Mouse (Mus musculus) right cerebral cortex, adult 18-20 months (tissue): ENCODE data around the gene Rpl35.

Experiments
- DNase-seq: peaks from one replicate; pipeline ENCODE4 v3.0.0; 2022; ENCODE audit warnings: mixed read lengths

Gene Rpl35

DNA sequence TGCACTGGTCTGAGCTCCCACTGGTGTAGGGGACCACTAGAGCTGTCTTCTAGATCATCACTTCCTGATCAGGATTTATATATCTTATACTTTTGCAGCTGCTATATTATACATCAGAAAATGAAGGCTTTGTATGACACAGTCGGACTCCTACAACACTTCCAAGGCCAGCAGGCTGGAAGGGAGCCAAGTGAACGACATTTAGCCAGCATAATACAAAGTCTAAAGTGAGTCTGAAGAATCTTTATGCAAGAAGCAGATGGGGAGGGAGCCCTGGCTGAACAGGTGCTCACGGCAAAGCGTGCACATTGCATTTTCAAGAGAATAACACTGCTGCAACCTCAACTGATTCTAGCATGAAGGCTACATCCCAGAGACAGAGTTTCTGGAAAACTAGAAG is 13.0 kb downstream of the Rpl35 start:
- DNase-seq, result no peak

DNA sequence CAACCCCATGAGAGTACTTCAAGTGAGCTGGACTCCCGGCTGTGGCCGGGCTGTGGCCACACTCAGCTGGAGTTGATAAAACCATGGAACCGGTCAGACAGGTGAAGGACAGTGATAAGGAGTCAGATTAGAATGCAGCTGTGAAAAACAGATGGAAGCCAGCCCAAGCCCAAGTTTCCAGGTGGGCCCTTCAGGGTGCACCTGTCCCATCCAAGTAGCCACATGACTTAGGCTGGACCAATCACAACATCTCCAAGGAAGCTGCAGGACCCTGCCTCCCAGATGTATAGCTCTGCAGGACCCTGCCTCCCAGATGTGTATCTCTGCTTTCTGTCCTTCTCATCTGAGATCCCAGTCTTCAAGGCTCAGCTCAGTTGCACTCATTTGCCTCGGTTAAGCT is 13.4 kb downstream of the Rpl35 start:
- no peak for DNase-seq

DNA sequence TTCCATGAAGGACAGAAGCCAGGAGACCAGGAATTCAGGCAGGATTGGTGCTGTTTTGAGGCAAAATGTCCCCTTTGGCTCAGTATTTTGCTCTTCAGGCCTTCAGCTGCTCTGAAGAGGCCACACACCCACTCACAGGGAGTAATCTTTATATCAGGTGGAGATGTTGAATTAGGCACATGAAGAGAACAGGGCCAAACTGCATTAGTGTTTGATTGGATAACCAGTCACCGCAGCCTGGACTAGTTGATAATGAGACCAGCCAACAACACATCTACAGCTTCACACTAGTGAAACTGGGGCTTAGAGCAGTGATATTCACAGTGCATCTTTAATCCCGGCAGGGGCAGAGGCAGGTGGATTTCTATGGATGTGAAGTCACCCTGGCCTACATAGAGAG is 16.5 kb downstream of the Rpl35 start:
- DNase-seq, result no peak

DNA sequence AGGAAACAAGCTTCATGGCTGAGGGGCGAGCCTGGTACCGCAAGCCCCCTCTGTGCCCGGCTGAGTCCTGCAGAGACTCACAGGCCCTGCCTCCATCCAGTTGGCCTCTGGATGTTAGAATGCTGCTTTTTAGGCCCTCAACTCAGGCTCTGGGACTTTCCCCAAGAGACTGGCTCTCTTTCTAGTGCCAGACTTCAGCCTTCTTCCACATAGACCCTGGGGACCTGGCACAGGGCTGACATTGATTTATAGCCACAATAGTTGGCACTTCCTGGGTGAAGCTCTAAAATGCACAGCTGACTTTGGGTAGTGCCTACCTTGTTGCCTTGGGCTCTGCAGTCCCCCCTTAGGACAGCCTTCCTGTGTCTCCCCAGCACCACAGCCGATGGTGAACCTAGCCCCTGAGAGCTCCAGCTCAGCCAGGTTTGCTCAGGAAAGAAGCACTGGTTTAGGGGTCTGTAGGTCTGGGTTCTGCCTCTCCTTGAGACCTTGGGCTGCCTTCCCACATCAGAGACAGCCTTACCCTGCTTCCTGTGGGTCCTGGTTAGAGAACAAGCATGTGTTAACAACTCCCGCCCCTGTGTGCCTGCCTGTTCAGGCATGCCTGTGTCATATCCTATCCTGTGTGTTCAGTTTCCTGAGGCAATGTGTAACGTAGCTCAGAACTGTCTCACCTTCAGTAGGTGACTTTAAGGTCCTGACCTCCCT is 17.5 kb downstream of the Rpl35 start:
- no peak for DNase-seq

DNA sequence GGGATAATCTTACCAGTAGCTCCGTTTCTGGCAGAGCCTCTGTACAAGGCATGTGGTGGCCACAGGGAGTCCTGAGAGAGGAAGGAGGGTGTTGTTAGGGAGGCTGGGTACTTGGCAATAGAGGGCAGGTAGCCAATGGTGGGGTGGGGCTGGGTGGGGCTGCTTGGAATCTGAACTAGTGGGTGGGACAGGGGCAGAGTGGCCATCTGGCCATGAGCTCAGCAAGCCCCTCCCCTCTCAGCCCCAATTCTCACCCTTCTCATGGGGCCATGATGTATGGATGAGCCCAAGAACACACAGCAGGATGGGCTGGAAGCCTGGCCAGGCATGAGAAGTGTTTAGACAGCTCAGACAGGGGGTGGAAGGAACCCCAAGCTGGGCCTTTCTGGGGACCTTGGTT is 18.1 kb downstream of the Rpl35 start:
- no peak for DNase-seq

DNA sequence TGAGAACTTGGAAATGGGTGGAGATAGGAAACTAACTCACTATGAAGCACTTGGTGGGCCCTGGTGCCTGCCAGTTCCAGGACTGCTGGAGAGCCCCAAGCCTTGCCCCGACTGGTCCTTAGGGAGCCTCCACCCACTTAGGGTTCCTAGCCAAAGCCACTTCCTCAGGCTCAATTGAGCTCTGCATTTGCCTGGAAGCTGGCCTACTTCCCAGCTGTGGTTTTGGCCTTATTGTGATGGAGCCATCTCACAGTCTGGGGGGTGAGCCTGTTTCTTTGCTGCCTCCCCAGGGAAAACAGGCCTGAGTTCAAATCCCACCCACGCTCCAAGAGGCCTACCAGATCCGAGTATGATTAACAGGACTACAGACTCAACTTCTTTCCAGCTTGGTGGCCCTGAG is 18.8 kb downstream of the Rpl35 start:
- no peak for DNase-seq

DNA sequence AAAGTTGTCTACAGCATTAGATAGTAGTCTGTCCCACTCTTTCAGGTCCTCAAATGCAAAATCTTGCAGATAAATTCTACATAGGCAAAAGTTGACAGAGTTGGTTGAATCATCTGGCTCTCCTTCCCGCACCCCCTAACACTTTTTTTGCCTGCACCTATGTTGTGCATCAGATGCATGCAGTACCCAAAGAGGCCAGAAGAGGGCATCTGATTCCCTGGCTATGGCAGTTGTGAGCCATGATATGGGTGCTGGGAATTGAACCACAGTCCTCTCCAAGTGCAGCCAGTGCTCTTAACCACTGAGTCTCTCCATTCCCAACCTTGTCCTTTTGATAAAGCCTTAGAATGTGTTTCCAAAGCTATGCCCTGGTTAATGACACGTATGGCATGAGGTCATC is 22.0 kb downstream of the Rpl35 start:
- no peak for DNase-seq

DNA sequence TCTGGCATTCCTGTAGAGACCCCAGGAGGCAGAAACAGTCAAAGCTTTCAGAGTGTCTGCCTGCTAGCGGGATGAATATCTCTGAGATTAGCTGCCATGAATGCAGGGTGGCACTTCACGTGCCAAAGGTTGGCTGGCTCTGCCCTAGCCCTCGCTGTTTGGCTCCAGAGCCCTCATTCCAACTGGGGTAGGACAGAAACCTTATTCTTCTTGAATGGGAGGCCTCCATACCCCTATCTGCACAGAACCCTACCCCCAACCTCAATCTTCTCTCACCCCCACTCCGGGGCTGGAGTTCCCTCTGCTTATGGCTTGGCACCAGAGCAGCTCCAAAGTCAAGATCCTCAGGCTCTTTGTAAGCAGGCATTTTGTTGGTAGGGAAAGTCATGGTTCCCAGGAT is 27.6 kb downstream of the Rpl35 start:
- DNase-seq, result no peak

DNA sequence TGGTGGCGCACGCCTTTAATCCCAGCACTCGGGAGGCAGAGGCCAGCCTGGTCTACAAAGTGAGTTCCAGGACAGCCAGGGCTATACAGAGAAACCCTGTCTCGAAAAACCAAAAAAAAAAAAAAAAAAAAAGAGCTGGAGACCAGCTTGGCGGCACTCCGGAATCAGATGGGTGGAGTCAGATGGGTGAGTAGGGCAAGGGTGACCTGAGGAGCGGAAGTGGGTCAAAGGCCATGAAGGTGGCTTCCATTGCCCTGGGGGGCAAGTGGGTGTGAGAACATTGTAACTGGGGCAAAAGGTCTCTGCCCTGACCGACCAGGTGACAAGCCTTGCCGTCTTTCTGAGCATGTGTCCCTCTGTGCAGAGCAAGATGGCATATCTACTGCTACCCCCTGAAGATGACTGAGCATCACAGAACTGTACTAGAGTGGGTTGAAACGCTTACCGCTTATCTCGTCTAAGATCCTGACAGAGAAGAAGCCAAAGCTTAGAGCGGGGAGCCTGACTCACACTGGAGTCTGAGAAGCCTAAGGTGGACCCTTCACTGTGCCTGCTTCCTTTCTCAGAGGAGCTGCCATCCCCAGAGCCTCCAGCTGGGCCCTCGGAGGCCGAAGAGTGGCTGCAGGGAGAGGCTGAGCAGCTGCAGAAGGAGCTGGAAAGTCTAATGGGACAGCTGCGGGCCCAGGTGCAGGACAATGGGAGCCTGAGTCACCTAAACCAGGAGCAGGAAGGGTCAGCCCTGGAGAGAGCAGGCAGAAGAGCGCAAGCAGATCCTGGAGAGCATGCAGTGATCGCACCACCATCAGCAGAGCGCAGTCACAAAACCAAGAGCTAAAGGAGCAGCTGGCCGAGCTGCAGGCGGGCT is 29.3 kb downstream of the Rpl35 start:
- no peak for DNase-seq

DNA sequence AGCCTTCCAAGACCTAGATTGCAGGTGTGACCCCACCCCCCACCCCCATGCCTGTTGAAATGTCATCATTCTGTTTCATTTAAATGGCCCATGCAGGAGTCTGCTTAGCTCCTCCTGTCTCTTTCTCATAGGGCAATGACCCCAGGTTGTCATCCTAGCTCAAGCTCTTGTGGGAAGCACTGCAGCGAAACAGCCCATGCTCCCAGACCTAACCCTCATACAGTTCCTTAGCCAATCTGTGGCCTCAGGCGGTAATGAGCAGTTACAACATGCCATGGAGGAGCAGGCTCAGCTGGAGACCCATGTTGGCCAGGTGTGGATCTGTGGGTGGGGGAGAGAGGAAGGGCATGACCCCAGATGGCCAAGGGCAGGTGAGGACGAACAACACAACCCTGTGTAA is 30.2 kb downstream of the Rpl35 start:
- no peak for DNase-seq

DNA sequence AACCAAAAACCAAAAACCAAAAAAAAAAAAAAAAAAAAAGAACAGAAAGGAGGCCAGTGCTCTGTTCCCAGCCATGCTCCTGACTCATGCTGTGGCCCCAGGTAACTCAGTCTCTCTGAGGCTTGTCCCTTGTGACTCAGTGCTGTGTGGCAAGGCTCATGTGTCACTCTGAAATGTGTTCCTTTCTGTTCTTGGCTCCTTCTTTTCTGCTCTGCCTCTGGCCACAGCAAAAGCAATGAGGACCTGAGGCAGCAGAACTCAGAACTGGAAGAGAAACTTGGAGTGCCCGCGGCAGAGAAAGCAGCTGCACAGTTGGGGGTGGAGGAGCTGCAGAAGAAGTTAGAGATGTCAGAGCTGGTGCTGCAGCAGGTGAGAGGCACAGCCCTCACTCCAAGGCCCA is 31.3 kb downstream of the Rpl35 start:
- DNase-seq, result no peak

DNA sequence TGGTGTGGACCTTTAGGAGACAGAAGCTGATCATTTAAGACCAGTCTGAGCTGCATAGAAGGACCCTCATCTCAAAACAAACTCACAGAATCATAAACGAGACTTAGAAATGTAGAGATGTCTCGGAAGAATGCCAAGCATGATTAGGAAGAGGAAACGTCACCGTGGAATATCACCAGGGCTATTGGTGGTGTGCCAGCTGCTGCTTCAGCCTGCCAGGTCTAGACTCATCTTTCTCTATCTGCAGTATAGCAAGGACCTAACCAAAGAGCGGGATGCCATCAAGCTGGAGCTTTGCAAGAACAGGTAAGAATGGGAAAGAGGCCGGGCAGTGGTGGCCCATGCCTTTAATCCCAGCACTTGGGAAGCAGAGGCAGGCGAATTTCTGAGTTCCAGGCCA is 31.7 kb downstream of the Rpl35 start:
- DNase-seq, result no peak

DNA sequence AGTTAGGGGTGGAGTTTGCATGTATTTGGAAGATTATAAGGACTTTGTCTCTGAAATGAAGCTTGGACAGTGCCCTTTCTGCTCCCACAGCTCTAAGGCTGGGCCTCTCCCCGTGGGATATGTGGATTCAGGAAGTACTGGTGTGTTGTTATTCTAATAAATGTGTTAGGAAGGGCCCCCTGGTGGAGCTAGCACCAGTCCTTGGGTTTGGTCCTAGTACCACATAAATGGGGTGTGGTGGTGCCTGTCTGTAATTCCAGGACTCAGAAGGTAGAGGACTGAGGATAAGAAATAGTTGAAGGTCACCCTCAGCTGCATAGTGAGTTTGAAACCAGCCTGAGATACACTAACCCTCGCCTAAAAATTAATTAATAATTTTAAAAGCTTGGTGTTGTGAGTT is 32.2 kb downstream of the Rpl35 start:
- no peak for DNase-seq

DNA sequence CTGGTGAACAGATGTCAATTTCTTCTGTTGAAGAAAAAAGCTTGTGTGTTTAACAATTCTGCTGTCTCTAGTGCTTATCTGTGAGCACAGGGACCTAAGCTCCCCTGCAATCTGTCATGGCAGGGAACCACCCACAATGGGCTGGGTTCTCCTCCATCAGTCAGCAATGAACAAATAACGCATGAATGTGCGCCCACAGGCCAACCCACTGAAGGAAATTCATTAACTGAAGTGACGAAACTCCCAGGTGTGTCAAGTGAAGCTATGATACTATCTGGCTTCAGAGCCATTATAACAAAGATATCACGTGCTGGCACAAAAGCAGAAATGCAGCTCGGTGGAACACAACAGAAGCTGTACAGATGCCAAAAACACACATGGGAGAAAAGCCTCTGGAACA is 35.4 kb downstream of the Rpl35 start:
- no peak for DNase-seq

DNA sequence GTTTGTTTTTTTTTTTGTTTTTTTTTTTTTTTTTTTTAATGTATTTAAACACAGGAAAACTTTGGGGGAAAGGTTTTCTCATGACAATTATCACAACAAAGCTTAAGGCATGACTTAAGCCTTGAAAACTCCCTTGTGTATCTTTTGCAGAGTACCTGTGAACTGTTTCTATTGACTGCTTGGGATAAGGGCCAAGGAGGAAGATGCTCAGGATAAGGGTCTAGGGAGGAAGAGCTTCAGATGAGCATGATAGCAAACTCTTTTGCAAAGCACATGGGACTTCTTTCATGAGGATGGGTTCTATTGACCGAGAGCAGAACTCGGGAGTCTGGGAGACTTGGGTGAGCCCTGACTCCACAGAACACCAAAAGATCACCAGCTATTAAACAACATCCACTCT is 35.8 kb downstream of the Rpl35 start:
- no peak for DNase-seq

DNA sequence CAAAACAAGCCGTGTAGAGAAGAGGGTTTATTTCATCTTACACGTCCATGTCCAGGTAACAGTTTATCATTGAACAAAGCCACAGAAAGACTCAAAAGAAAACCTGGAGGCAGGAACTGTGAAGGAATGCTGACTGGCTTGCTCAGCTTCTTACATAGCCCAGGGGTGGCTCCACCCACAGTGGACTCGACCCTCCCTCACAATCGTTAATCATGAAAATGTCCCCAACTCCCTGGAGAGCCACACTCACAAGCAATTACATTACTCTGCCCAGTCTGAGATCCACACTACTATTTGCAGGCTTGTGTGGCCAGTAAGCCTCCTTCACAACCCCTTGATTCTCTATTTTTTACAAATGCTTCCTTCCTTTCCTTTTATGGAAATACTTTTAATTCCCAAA is 41.2 kb downstream of the Rpl35 start:
- DNase-seq, result no peak

DNA sequence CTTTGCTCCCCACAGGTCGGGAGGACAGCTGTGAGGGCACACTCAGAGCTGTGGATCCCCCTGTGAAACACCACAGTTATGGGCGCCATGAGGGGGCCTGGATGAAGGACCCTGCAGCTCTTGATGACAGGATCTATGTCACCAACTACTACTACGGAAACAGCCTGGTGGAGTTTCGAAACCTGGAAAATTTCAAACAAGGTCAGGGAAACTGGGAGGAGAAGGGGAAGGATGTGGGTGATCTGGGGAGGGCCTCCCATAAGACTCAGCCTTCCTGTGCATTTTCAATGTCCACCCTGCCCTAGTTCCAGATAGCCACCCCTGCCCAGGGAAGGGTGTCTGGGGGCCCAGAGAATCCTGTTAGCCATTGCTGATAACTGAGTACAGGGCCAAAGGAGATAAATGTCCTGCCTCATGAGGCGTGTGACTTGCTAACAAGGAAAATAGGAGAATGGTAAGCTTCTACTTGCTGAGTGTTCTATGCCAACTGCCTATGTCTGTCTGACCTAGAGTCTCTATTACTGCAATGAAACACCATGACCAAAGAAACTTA is 47.7 kb downstream of the Rpl35 start:
- DNase-seq, result no peak

DNA sequence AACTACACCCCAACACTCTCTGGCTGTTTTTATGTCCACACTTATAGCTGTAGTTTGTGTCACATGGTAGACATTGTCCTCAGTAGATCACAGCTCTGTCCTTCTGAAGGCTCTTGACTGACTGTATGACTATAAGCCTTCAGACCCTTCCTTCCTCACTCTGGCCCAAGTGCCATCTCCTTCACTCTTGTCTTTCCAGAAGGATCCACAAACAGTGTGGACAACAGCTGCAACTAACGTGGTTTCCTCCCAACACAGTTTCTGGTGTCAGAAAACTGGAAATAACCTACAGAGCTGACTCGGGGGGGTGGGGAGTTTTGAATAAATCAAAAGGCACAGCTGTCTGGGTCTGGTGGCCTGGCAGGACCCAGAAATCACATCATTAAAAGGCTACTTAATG is 49.4 kb downstream of the Rpl35 start:
- no peak for DNase-seq

DNA sequence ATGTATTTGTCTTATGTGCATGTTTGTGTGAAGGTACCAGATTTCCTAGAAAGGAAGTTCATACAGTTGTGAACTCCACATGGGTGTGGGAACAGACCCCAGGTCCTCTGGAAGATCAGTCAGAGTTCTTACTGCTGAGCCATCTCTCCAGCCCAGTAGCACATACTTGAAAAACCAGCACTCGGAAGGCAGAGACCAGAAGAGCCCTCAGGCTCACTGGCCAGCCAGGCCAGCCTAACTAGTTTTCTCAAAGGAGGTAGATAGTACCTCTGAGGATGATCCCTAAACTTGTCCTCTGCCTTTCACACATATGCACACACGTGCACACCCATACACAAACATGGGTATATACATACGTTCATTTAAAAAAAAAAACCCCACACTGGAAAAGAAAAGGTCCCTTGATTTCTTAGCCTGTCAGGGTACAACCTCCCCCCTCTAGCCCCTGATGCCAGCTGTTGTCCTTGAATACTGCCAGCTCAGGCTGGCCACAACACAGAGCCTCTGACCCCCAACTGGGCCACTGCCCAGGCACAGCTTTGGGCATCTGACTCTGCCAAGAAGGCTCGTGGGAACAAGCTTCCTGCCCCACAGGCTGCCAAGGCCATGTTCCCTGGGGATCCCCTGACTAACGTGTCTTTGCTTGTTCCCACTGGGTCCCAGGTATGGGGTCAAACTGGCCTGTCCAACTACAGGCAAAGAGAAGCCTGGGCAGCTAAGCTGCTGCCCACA is 52.1 kb downstream of the Rpl35 start:
- peak; percentile 66 for DNase-seq
